Mouse (Mus musculus): ENCODE results near the gene Mlycd. TPM values are rescaled to one million over a fixed set of nuclear protein-coding genes. Genes with fewer than 3 reads are reported as not detected.

Mlycd gene
- polyA plus RNA-seq, 1 experiment from 2014 or later = 15.8 TPM

DNA sequence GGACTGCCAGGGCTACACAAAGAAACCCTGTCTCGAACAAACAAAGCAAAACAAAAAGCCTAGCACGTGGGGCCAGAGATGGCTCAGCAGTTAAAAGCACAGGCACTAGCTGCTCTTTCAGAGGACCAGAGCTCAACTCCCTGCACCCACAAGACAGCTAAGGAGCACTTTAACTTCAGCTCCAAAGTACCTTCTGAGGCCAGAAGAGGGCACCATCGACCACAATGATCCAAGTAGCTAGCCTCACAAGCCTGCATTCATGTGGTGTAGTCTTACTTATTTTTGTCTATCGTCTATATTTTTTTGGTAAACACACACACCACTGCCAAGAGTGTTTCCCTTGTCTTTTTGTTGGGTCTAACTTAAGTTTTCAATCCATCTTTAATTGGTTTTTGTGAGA, 14.1 kb upstream of the Mlycd start:
- 44% methylated on average over 4 of the region's 4 CpGs for WGBS
- ATAC-seq (ENCODE audit: low FRiP score) = no peak
- H3K27me3 ChIP-seq (replicated peaks) = no peaks in the 10 kb centered on the region

GRCm38 (mm10) chr8:119384478-119384877, 10.2 kb upstream of the Mlycd start:
- no peak overlapping the region for H3K4me2 ChIP-seq
- H3K9me3 ChIP-seq (replicated peaks) = no peaks in the 10 kb centered on the region
- no peaks in the 10 kb centered on the region for H3K4me1 ChIP-seq
- H3K27ac ChIP-seq (replicated peaks) = no peak overlapping the region
- no peaks in the 10 kb centered on the region for H3K36me3 ChIP-seq
- no peak overlapping the region for H3K9ac ChIP-seq (replicated peaks)
- peaks cover 5% of the 10 kb centered on the region; the same call in 1 of the 2 replicates for H3K27me3 ChIP-seq (replicated peaks)
- no peak overlapping the region for H3K4me3 ChIP-seq (replicated peaks)
- no peak for ATAC-seq (ENCODE audit: low FRiP score)
- WGBS = 18% methylated on average over 10 of the region's 10 CpGs

More for the DNA sequence above, 14.1 kb upstream of the Mlycd start:
- Histone ChIP-seq H3K4me3 (replicated peaks) (no peak overlapping the region), H3K9me3 (replicated peaks) (no peaks in the 10 kb centered on the region), H3K9ac (replicated peaks) (no peak overlapping the region), H3K36me3 (no peaks in the 10 kb centered on the region), H3K4me1 (no peaks in the 10 kb centered on the region), H3K4me2 (no peak overlapping the region), H3K27ac (replicated peaks) (no peak overlapping the region)

DNA sequence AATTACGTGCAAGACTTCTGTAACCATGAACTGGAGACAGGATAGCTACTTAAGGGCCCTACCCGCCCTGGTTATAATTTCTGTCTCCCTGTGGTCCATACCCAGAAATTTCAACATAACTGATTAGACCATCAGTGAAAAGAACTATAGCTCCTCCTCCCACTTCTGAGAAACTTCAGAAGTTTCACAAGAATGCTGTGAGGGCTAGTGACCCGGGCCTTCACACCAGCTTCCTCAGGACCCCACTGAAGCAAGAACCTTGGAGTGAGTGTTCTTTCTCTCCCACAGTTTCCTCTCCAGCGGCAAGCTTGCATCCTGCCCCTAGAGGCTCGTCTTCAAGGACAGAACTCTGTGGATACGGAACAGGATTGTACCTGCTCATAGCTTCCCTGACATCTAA, 8.8 kb upstream of the Mlycd start:
- Histone ChIP-seq H3K9ac (replicated peaks) (no peak overlapping the region), H3K27me3 (replicated peaks) (peaks cover 5% of the 10 kb centered on the region; the same call in 1 of the 2 replicates), H3K4me1 (no peaks in the 10 kb centered on the region), H3K27ac (replicated peaks) (no peak overlapping the region), H3K4me2 (no peak overlapping the region), H3K4me3 (replicated peaks) (no peak overlapping the region), H3K36me3 (no peaks in the 10 kb centered on the region), H3K9me3 (replicated peaks) (no peaks in the 10 kb centered on the region)
- WGBS = 78% methylated on average over 6 of the region's 6 CpGs
- no peak for ATAC-seq (ENCODE audit: low FRiP score)

DNA sequence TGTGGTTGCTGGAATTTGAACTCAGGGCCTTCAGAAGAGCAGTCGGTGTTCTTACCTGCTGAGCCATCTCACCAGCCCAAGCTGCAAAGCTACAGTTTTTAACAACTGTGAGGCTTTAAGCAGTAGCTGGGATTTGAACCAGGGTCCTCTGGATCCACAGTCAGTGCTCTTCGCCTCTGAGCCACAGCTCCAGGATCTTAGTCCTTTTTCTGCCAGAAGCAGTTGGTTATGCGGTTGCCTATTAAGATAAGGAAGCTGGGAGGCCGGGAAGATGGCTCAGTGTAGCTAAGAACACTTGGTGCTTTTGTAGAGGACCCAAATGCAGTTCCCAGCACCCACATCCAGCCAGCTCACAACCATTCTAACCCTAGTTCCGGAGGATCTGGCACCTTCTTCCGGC, 7.7 kb upstream of the Mlycd start:
- no peak overlapping the region for H3K9ac ChIP-seq (replicated peaks)
- no peaks in the 10 kb centered on the region for H3K4me1 ChIP-seq
- WGBS = 84% methylated on average over 6 of the region's 6 CpGs
- no peak overlapping the region for H3K4me3 ChIP-seq (replicated peaks)
- no peaks in the 10 kb centered on the region for H3K36me3 ChIP-seq
- H3K4me2 ChIP-seq = no peak overlapping the region
- H3K27me3 ChIP-seq (replicated peaks) = peaks cover 9% of the 10 kb centered on the region; the same call in 1 of the 2 replicates
- H3K27ac ChIP-seq (replicated peaks) = no peak overlapping the region
- ATAC-seq (ENCODE audit: low FRiP score) = no peak
- no peaks in the 10 kb centered on the region for H3K9me3 ChIP-seq (replicated peaks)

DNA sequence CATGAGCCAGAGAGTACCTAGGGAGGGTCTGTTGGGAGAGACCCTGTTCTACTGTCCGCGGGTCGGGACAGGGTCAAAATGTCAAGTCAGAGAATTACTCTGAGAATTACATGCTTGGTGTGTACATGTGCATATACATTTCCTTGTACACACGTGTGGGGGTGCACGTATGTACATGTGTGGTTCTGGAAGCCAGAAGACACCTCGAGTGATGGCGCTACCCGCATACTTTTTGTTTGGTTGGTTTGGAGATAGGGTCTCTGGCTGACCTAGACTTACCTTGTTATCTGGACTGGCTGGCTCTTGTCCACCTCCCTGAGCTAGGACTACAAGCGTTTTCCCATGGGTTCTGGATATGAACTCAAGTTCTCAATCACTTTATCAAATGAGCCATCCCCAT, 581 bp upstream of the Mlycd start:
- H3K4me3 ChIP-seq (replicated peaks) = peak overlapping the region; percentile 91
- H3K27me3 ChIP-seq (replicated peaks) = 0 out of 2 replicates have a peak, but pooled peaks cover 4% of the 10 kb centered on the region
- 81% methylated on average over 9 of the region's 9 CpGs for WGBS
- peak overlapping the region; percentile 51 for H3K9ac ChIP-seq (replicated peaks)
- H3K27ac ChIP-seq (replicated peaks) = peak overlapping the region; percentile 89
- no peaks in the 10 kb centered on the region for H3K9me3 ChIP-seq (replicated peaks)
- peak overlapping the region; percentile 99 for H3K4me2 ChIP-seq
- 0 out of 2 replicates have a peak, but pooled peaks cover 5% of the 10 kb centered on the region for H3K36me3 ChIP-seq
- peak; percentile 6; the same call in 1 of the 2 replicates for ATAC-seq (ENCODE audit: low FRiP score)
- peaks cover 34% of the 10 kb centered on the region for H3K4me1 ChIP-seq

- Histone ChIP-seq H3K4me3 (replicated peaks) (peak overlapping the region; percentile 91), H3K4me2 (peak overlapping the region; percentile 99), H3K36me3 (0 out of 2 replicates have a peak, but pooled peaks cover 5% of the 10 kb centered on the region), H3K9ac (replicated peaks) (peak overlapping the region; percentile 78), H3K9me3 (replicated peaks) (no peaks in the 10 kb centered on the region), H3K27ac (replicated peaks) (peak overlapping the region; percentile 89), H3K4me1 (peaks cover 35% of the 10 kb centered on the region), H3K27me3 (replicated peaks) (0 out of 2 replicates have a peak, but pooled peaks cover 4% of the 10 kb centered on the region)
- peak; percentile 66 for ATAC-seq (ENCODE audit: low FRiP score)
- WGBS = 6% methylated on average over 76 of the region's 83 CpGs
Observed at GRCm38 (mm10) chr8:119395072-119395950, 633 bp downstream of the Mlycd start.

DNA sequence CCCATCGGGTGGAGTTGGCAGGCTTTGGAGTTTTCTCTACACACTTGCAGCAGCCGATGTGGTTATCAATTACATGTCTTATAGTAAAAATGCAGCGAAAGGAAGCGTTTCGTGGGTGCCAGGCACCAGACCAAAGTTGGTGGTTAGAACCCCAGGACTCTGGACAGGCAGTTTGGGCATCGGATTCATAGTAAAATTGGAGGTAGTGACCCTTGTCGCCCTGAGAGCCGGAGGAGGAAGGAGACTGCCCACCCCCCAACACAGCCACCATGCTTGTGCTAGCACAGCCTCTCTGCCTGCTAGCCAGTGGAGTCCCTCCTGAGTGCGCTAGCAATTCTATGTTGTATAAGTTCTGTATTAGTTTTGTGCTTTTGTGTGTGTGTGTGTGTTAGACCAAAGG, 3.9 kb downstream of the Mlycd start:
- Histone ChIP-seq H3K4me2 (no peak overlapping the region), H3K27me3 (replicated peaks) (no peaks in the 10 kb centered on the region), H3K9me3 (replicated peaks) (no peaks in the 10 kb centered on the region), H3K4me3 (replicated peaks) (no peak overlapping the region), H3K36me3 (peaks cover 15% of the 10 kb centered on the region), H3K27ac (replicated peaks) (no peak overlapping the region), H3K4me1 (peaks cover 35% of the 10 kb centered on the region), H3K9ac (replicated peaks) (no peak overlapping the region)
- 85% methylated on average over 9 of the region's 9 CpGs for WGBS
- ATAC-seq (ENCODE audit: low FRiP score) = no peak

DNA sequence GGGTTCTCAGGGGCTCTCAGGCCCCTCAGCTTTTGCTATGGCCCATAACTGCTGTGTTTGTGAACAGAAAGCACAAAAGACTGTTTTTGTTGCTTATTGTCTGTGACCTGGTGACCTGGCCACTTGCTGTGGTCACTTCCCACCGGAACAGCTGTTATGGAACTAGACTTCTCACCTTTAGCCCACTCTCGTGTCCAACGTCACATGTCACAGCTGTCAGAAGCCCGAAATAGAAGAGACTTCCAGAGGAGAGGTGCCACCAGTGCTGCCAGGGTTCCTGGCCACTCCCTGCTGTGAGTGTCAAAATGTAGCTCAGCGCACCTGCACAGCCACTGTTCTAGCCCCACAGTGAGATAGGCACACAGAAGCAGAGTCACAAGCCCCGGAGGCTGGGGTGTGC, 4.6 kb downstream of the Mlycd start:
- no peak overlapping the region for H3K9ac ChIP-seq (replicated peaks)
- peaks cover 30% of the 10 kb centered on the region for H3K4me1 ChIP-seq
- no peaks in the 10 kb centered on the region for H3K9me3 ChIP-seq (replicated peaks)
- H3K27me3 ChIP-seq (replicated peaks) = no peaks in the 10 kb centered on the region
- no peak overlapping the region for H3K27ac ChIP-seq (replicated peaks)
- H3K36me3 ChIP-seq = peaks cover 21% of the 10 kb centered on the region
- ATAC-seq (ENCODE audit: low FRiP score) = no peak
- WGBS = 71% methylated on average over 6 of the region's 6 CpGs
- H3K4me3 ChIP-seq (replicated peaks) = no peak overlapping the region
- no peak overlapping the region for H3K4me2 ChIP-seq

GRCm38 (mm10) chr8:119400122-119400671, 5.5 kb downstream of the Mlycd start:
- Histone ChIP-seq H3K9me3 (replicated peaks) (no peaks in the 10 kb centered on the region), H3K4me3 (replicated peaks) (no peak overlapping the region), H3K4me2 (no peak overlapping the region), H3K27ac (replicated peaks) (no peak overlapping the region), H3K36me3 (peaks cover 29% of the 10 kb centered on the region), H3K9ac (replicated peaks) (no peak overlapping the region), H3K27me3 (replicated peaks) (no peaks in the 10 kb centered on the region), H3K4me1 (peaks cover 28% of the 10 kb centered on the region)
- WGBS = 86% methylated on average over 9 of the region's 9 CpGs
- ATAC-seq (ENCODE audit: low FRiP score) = no peak

GRCm38 (mm10) chr8:119400904-119401303, 6.2 kb downstream of the Mlycd start:
- H3K36me3 ChIP-seq = peaks cover 32% of the 10 kb centered on the region

DNA sequence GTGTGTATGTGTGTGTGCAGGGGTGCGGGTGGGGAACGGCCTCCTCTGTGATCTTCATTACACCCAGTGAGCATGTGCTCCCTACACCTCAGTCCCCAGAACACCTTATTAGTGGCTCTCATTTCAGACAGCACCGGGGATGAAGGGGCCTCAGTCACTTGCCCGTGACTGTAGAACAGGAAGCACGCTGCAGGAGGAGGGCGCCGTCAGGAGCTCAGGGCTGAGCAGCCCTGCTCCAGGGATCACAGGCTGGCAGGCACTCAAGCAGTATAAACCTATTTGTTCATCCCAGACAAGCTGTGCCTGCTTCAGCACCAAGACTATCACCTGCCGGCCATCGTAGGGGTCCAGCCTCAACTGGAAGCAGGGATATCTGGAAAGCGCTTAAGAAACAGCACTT, 9.2 kb downstream of the Mlycd start:
- Histone ChIP-seq H3K4me2 (no peak overlapping the region), H3K27ac (replicated peaks) (no peak overlapping the region), H3K36me3 (peaks cover 49% of the 10 kb centered on the region), H3K9me3 (replicated peaks) (no peaks in the 10 kb centered on the region), H3K4me3 (replicated peaks) (no peak overlapping the region), H3K9ac (replicated peaks) (no peak overlapping the region), H3K4me1 (0 out of 2 replicates have a peak, but pooled peaks cover 2% of the 10 kb centered on the region), H3K27me3 (replicated peaks) (no peaks in the 10 kb centered on the region)
- WGBS = 85% methylated on average over 10 of the region's 10 CpGs
- no peak for ATAC-seq (ENCODE audit: low FRiP score)

More at GRCm38 (mm10) chr8:119400904-119401303, 6.2 kb downstream of the Mlycd start:
- Histone ChIP-seq H3K4me2 (no peak overlapping the region), H3K9ac (replicated peaks) (no peak overlapping the region), H3K27ac (replicated peaks) (no peak overlapping the region), H3K27me3 (replicated peaks) (no peaks in the 10 kb centered on the region), H3K4me1 (peaks cover 22% of the 10 kb centered on the region), H3K9me3 (replicated peaks) (no peaks in the 10 kb centered on the region), H3K4me3 (replicated peaks) (no peak overlapping the region)
- ATAC-seq (ENCODE audit: low FRiP score) = no peak
- 93% methylated on average over 3 of the region's 3 CpGs for WGBS

DNA sequence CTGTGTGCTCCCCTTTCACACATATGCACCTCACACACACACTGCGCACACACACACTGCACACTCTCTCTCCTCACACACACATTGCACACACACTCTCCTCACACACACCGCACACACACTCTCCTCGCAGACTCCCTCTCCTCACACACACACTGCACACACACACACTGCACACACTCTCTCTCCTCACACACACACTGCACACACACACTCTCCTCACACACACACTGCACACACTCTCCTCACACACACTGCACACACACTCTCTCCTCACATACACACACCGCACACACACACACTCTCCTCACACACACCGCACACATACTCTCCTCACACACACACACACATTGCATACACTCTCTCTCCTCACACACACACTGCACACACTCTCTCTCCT, 10.0 kb downstream of the Mlycd start:
- Histone ChIP-seq H3K4me2 (no peak overlapping the region), H3K27me3 (replicated peaks) (no peaks in the 10 kb centered on the region), H3K4me1 (no peaks in the 10 kb centered on the region), H3K4me3 (replicated peaks) (no peak overlapping the region), H3K9me3 (replicated peaks) (no peaks in the 10 kb centered on the region), H3K9ac (replicated peaks) (no peak overlapping the region), H3K27ac (replicated peaks) (no peak overlapping the region), H3K36me3 (peaks cover 57% of the 10 kb centered on the region)
- WGBS = 97% methylated on average over 5 of the region's 5 CpGs
- no peak for ATAC-seq (ENCODE audit: low FRiP score)

All from neural tube, embryonic 15.5 days (tissue).